Mouse (Mus musculus) spleen, postnatal 36 days (tissue): ENCODE measurements around the gene Skida1.

Experiments used
- DNase-seq, 2 experiments: peaks; one replicate each; pipeline ENCODE4 v3.0.0; 2022; ENCODE audit warnings: low spot score in 2 of 2, mixed read lengths in 1 of 2

Gene Skida1

GRCm38 (mm10) chr2:18055929-18056785 lies 7.3 kb upstream of the Skida1 start:
- DNase-seq = peak; percentile 93 to 95

GRCm38 (mm10) chr2:18055016-18055928 lies 6.4 kb upstream of the Skida1 start, which contains the start of gene Mllt10:
Gene Mllt10 (plus strand): TSS chr2:18055237.
- DNase-seq = peak; percentile 59 to 68

- DNase-seq = no peak
These were observed 5.2 kb upstream of the Skida1 start for GRCm38 (mm10) chr2:18053951-18054530.

- DNase-seq = no peak
These were observed 4.5 kb upstream of the Skida1 start for GRCm38 (mm10) chr2:18053243-18053950.

- no peak for DNase-seq
These were observed 3.7 kb upstream of the Skida1 start for GRCm38 (mm10) chr2:18052581-18052980.

- no peak for DNase-seq
These were observed 3.0 kb upstream of the Skida1 start for GRCm38 (mm10) chr2:18051831-18052170.

GRCm38 (mm10) chr2:18051026-18051830 lies 2.4 kb upstream of the Skida1 start:
- DNase-seq = no peak

GRCm38 (mm10) chr2:18050541-18050985 lies 1.7 kb upstream of the Skida1 start:
- peak; percentile 35 to 47 for DNase-seq

- DNase-seq = no peak
These were observed 1.2 kb upstream of the Skida1 start for GRCm38 (mm10) chr2:18050018-18050417.

GRCm38 (mm10) chr2:18049279-18049821 lies 499 bp upstream of the Skida1 start:
- no peak for DNase-seq

- DNase-seq = peak; percentile 58 to 60
These were observed 1.0 kb downstream of the Skida1 start for GRCm38 (mm10) chr2:18047646-18048452.

- peak; percentile 38 to 51 for DNase-seq
These were observed 1.8 kb downstream of the Skida1 start for GRCm38 (mm10) chr2:18046758-18047645.

- DNase-seq = no peak
These were observed 2.7 kb downstream of the Skida1 start for GRCm38 (mm10) chr2:18046186-18046585.

- DNase-seq = no peak
These were observed 3.1 kb downstream of the Skida1 start for GRCm38 (mm10) chr2:18045781-18046181.

- DNase-seq = no peak
These were observed 3.6 kb downstream of the Skida1 start for GRCm38 (mm10) chr2:18045143-18045780.

- no peak for DNase-seq
These were observed 7.5 kb downstream of the Skida1 start for GRCm38 (mm10) chr2:18041199-18041885.
